Mouse (Mus musculus) limb, embryonic 11.5 days (tissue): ENCODE measurements around the gene Asl. TPM values are rescaled to one million over a fixed set of nuclear protein-coding genes. Genes with fewer than 3 reads are reported as not detected.

Source experiments
- ATAC-seq: fragments of 200-750 bp; cut with Nextera tagmentation; 2 replicates; pipeline ENCODE4 v1.8.0; 2017; ENCODE audit warnings: low read depth; ENCODE audit not compliant: insufficient number of reproducible peaks, low FRiP score, low TSS enrichment
- DNase-seq: peaks from one replicate; pipeline ENCODE4 v3.0.0-alpha.2; 2015; ENCODE audit warnings: low spot score
- H3K27ac ChIP-seq: fragments of 300-500 bp; sonication (generic); replicated peaks from 2 replicates; pipeline ENCODE4 v1.5.1; 2014; ENCODE audit warnings: low read depth, mild to moderate bottlenecking, low read length
- H3K27me3 ChIP-seq: fragments of 300-500 bp; sonication (generic); 2 replicates; pipeline ENCODE4 v1.6.1; 2014; ENCODE audit warnings: mild to moderate bottlenecking, low read length, mixed read lengths; ENCODE audit not compliant: control insufficient read depth, insufficient read depth
- H3K36me3 ChIP-seq: fragments of 300-500 bp; sonication (generic); 2 replicates; pipeline ENCODE4 v1.6.1; 2014; ENCODE audit warnings: mild to moderate bottlenecking, low read length, moderate library complexity, mixed read lengths; ENCODE audit not compliant: control insufficient read depth, insufficient read depth
- H3K4me1 ChIP-seq: fragments of 300-500 bp; sonication (generic); 2 replicates; pipeline ENCODE4 v1.6.1; 2014; ENCODE audit warnings: low read length, mixed read lengths; ENCODE audit not compliant: control insufficient read depth, insufficient read depth
- H3K4me2 ChIP-seq: fragments of 300-500 bp; sonication (generic); 2 replicates; pipeline ENCODE4 v1.6.1; 2014; ENCODE audit warnings: low read depth, mild to moderate bottlenecking, moderate library complexity; ENCODE audit not compliant: severe bottlenecking
- H3K4me3 ChIP-seq: fragments of 300-500 bp; sonication (generic); 2 replicates; pipeline ENCODE4 v1.5.1; 2014; ENCODE audit warnings: low read depth, low read length
- H3K9ac ChIP-seq: fragments of 300-500 bp; sonication (generic); 2 replicates; pipeline ENCODE4 v1.6.1; 2014; ENCODE audit warnings: mild to moderate bottlenecking, low read length
- H3K9me3 ChIP-seq: fragments of 300-500 bp; sonication (generic); 2 replicates; pipeline ENCODE4 v1.6.1; 2016; ENCODE audit warnings: low read length; ENCODE audit not compliant: control insufficient read depth
- WGBS: fragments of 180-500 bp; shearing (Covaris S2); extraction: QIAGEN DNeasy Blood & Tissue Kit; methylation state at CpG from one replicate; pipeline ENCODE4 v1.1.7; 2014; 5-methylcytosine and 5-hydroxymethylcytosine counted together
- polyA plus RNA-seq: library from polyadenylated mRNA; unstranded; fragments of >200 nt; fragmentation: Nextera tagmentation; extraction: Ambion mirVana; gene quantifications from 2 replicates; pipeline ENCODE4 v1.2.1, GENCODE M21; 2014

Asl gene
- polyA plus RNA-seq, 1 experiment from 2014 or later: 29.0 TPM

DNA sequence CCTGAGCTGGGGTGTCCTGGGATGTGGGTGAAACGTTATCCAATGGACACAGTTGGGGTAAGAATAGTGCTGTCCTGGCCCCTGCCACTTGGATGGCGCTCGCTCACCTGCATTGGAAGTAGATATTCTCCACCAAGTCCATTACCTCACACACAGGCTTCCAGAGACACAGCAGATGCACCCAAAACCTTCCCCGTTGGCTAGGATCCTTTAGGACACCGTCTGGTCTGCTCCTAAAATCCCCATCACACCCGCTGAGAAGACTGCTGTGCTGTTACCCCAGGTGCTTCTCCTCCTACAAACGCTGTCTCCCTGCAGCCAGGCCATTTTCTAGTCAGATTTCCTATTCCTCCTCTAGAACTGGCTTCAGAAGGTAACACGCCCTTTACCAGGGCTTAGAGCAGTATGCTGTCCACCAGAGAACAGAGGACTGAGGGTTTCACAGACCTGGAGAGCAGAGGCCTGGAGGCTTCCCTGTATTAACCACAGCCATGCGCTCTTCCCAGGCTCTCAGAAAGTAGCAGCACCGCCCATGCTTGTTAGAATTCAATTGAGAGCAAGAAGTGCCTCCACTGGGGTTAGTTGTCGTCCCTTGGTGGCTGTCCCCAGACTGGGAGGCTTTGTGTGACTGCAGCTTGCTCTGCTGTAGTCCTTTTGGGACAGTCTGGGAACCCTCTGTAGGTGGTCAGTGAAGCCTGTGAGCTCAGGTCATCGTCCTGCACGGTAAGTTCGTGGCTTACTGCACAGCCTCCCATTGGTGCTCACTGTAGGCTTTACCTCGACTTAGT is 22.2 kb upstream of the Asl start:
- H3K27ac ChIP-seq: no peak overlapping the region
- H3K9ac ChIP-seq: no peak overlapping the region
- DNase-seq: no peak
- H3K36me3 ChIP-seq: peaks cover 12% of the 10 kb centered on the region
- H3K4me1 ChIP-seq: no peaks in the 10 kb centered on the region
- no peak for ATAC-seq
- 88% methylated on average over 15 of the region's 15 CpGs for WGBS
- no peaks in the 10 kb centered on the region for H3K9me3 ChIP-seq
- H3K4me2 ChIP-seq: no peak overlapping the region
- H3K4me3 ChIP-seq: no peak overlapping the region
- H3K27me3 ChIP-seq: no peaks in the 10 kb centered on the region

DNA sequence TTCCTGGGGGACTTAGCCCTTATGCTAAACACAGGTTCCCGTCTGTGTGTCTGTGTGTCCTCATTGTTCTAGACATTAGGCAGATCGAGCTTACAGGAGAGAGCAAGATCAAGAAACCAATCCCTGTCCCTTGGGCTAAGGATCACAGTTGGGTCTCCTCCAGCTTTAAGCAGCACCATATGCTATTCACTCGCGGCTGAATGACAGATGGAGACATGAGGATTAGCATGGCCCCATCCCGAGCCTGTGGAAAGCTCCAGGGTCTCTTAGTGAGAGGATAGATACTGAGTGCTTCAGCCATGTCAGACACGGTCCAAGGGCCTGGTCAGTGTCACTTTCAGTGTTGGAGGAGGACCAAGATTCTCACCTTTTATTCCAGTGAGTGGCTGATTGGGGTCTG is 21.4 kb upstream of the Asl start:
- H3K4me1 ChIP-seq: no peaks in the 10 kb centered on the region
- H3K27ac ChIP-seq: no peak overlapping the region
- no peak overlapping the region for H3K9ac ChIP-seq
- ATAC-seq (no peak), DNase-seq (no peak)
- WGBS: 73% methylated on average over 6 of the region's 6 CpGs
- H3K27me3 ChIP-seq: no peaks in the 10 kb centered on the region
- H3K9me3 ChIP-seq: no peaks in the 10 kb centered on the region
- H3K36me3 ChIP-seq: peaks cover 12% of the 10 kb centered on the region
- H3K4me3 ChIP-seq: no peak overlapping the region
- no peak overlapping the region for H3K4me2 ChIP-seq

DNA sequence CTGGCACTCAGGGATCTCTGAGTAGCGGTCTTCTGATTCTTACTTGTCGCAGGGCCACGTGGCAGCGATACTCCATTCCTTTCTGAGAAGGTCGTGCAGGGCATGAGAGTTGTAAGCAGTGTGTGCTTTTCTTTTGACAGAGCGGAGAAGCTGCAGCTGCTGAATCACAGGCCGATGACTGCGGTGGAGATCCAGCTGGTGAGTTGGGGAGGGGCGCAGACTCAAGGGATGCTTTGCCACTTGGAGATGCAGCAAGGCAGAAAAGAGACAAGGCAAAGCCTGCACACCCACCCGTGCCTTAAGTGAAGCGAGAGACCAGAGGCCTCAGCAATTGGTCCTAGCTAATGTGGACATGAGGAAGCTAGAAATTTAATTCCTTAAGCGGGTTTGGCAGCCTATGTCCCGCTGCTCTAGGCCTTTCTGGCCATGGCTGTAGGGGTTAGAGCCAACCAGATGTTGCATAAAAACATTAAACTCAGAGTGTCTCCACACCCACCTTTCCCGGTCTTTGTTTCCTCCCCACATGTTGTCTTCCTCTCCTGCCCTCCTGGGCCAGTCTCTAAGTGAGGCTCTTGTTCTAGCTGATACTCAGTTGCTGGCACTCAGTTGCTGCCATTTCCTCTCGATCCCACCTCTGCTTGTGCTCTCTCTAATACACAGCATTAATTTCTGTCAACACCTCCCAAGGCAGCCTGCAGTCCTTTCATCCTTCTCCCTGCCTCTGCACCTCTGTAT is 19.9 kb upstream of the Asl start:
- no peak overlapping the region for H3K4me3 ChIP-seq
- no peak overlapping the region for H3K9ac ChIP-seq
- peaks cover 12% of the 10 kb centered on the region for H3K36me3 ChIP-seq
- no peaks in the 10 kb centered on the region for H3K27me3 ChIP-seq
- H3K4me2 ChIP-seq: no peak overlapping the region
- ATAC-seq (no peak), DNase-seq (no peak)
- H3K27ac ChIP-seq: no peak overlapping the region
- no peaks in the 10 kb centered on the region for H3K4me1 ChIP-seq
- 92% methylated on average over 15 of the region's 15 CpGs for WGBS
- no peaks in the 10 kb centered on the region for H3K9me3 ChIP-seq

GRCm38 (mm10) chr5:130047013-130047412 is 18.0 kb upstream of the Asl start:
- 80% methylated on average over 6 of the region's 6 CpGs for WGBS
- Histone ChIP-seq H3K27ac (no peak overlapping the region), H3K36me3 (peaks cover 19% of the 10 kb centered on the region)

DNA sequence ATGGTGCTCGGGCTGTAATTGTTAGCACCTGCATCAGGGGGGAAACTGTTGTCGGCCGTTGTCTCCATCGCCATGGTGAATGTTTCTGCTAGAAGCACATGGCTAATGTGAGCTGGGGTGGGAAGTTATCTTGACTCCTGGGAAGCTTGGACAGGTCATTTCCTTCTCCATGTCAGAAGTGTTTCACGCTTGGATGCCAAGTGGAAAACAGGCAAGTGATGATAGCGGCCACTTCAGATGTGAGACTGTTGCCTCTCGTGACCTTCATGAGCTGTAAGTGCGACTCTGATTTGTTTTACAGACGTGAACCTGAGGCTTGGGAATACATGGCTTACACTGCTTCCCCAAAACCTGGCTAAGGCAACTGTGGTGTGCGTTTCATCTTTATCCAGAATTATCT is 17.5 kb upstream of the Asl start:
- Histone ChIP-seq H3K27me3 (no peaks in the 10 kb centered on the region), H3K9ac (no peak overlapping the region), H3K36me3 (peaks cover 19% of the 10 kb centered on the region), H3K4me1 (no peaks in the 10 kb centered on the region), H3K27ac (no peak overlapping the region), H3K4me2 (no peak overlapping the region), H3K9me3 (no peaks in the 10 kb centered on the region), H3K4me3 (no peak overlapping the region)
- ATAC-seq: no peak
- DNase-seq: no peak
- WGBS: 82% methylated on average over 10 of the region's 10 CpGs

More at GRCm38 (mm10) chr5:130047013-130047412, 18.0 kb upstream of the Asl start:
- Histone ChIP-seq H3K9me3 (no peaks in the 10 kb centered on the region), H3K9ac (no peak overlapping the region), H3K27me3 (no peaks in the 10 kb centered on the region), H3K4me3 (no peak overlapping the region), H3K4me1 (no peaks in the 10 kb centered on the region), H3K4me2 (no peak overlapping the region)
- no peak for DNase-seq
- no peak for ATAC-seq

- Histone ChIP-seq H3K36me3 (peaks cover 19% of the 10 kb centered on the region), H3K9me3 (no peaks in the 10 kb centered on the region), H3K4me3 (no peak overlapping the region), H3K9ac (no peak overlapping the region), H3K27ac (no peak overlapping the region), H3K4me1 (no peaks in the 10 kb centered on the region), H3K27me3 (no peaks in the 10 kb centered on the region), H3K4me2 (no peak overlapping the region)
- DNase-seq (no peak), ATAC-seq (no peak)
- whole genome bisulfite sequencing: 91% methylated on average over 7 of the region's 7 CpGs
Observed at GRCm38 (mm10) chr5:130046100-130046499, 17.1 kb upstream of the Asl start.

DNA sequence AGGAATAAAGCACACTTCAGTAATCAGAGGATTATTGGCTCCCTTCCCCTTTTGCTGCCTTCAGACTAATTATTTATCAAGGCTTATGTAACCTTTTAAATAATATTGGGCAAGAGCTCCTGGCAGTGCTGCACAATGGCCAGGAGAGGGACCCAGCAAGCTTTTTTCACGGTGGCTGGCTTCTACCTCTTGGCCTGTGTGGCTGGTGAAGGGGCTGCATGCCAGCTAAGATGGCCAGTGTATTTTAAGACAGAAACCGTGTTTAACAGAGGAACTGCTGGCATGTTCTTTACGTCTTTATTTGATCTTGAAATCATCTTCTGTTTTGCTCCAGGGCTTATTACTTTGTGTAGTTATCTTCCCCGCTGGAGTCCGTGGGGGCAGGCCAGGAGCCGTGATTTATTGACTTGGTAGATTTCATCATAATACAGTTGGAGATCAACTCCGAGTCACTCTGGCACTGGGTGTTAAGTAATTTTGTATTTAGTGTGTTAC is 15.2 kb upstream of the Asl start:
- Histone ChIP-seq H3K4me3 (no peak overlapping the region), H3K4me2 (no peak overlapping the region), H3K27ac (no peak overlapping the region), H3K9ac (no peak overlapping the region), H3K4me1 (no peaks in the 10 kb centered on the region), H3K9me3 (no peaks in the 10 kb centered on the region), H3K36me3 (peaks cover 20% of the 10 kb centered on the region), H3K27me3 (no peaks in the 10 kb centered on the region)
- DNase-seq (no peak), ATAC-seq (no peak)
- WGBS: 80% methylated on average over 7 of the region's 7 CpGs

DNA sequence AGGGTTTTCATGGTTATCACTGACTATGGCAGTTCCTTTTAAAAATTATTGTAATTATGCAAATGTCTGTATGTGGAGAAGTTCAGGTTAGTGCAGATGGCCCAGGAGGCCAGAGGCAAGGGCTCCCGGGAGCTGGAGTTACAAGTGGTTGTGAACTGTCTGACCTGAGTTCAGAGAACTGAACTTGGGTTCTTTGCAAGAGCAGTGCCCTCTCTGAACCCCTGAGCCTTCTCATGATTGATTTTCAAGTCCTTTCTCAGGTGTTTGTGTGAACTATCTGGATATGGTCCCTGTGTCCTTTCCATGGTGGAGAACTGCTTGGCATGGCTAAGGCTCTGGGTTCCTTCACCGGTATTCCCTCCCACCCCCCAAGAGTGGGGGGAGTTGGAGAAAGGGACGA is 14.7 kb upstream of the Asl start:
- Histone ChIP-seq H3K9ac (no peak overlapping the region), H3K4me2 (no peak overlapping the region), H3K36me3 (peaks cover 20% of the 10 kb centered on the region), H3K27ac (no peak overlapping the region), H3K9me3 (no peaks in the 10 kb centered on the region), H3K4me1 (no peaks in the 10 kb centered on the region), H3K4me3 (no peak overlapping the region), H3K27me3 (no peaks in the 10 kb centered on the region)
- 95% methylated on average over 3 of the region's 3 CpGs for WGBS
- ATAC-seq (no peak), DNase-seq (no peak)
